Mouse (Mus musculus): ENCODE measurements at regions not wholly inside any gene's neighbourhood (a gene's known extent, or its start where the extent isn't known, plus 50 kb on each side); places are given as distances from the start of the nearest gene placed in this dataset.

- H3K4me2 ChIP-seq (replicated peaks): no peak overlapping the region
These were observed 112.5 kb downstream of the Fam198b start for GRCm38 (mm10) chr3:79996803-79997202.

DNA sequence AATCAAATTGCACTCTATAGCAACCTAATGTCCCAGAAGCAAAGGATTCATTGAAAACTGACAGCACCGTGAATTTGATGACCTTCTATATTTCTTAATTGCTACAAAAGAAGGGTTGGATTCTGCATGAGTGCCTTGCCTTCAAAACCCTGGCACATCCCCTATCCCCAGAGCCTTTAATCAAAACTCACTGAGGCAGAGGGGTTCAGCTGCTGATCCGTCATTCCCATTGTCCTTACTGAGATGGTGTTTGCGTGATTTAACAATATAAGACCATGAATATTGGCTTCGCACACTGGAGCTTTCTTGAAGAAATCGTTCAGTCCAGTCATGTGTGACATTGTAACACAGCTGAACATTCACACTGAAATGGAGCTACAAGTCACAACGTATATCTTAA is 118.0 kb downstream of the Fam198b start:
- Histone ChIP-seq H3K4me2 (replicated peaks) (no peak overlapping the region), H3K4me3 (no peak overlapping the region), H3K4me1 (0 out of 2 replicates have a peak, but pooled peaks cover 2% of the 10 kb centered on the region), H3K27ac (replicated peaks) (no peak overlapping the region), H3K36me3 (no peaks in the 10 kb centered on the region), H3K27me3 (no peaks in the 10 kb centered on the region), H3K9me3 (no peaks in the 10 kb centered on the region), H3K9ac (replicated peaks) (no peak overlapping the region)
- ATAC-seq (replicated peaks): peak; percentile 53; the same call in 1 of the 2 replicates
- WGBS: 35% methylated on average over 6 of the region's 6 CpGs

More at GRCm38 (mm10) chr3:79996803-79997202, 112.5 kb downstream of the Fam198b start:
- Histone ChIP-seq H3K4me3 (no peak overlapping the region), H3K4me1 (no peaks in the 10 kb centered on the region), H3K36me3 (no peaks in the 10 kb centered on the region), H3K27me3 (no peaks in the 10 kb centered on the region), H3K9ac (replicated peaks) (no peak overlapping the region), H3K27ac (replicated peaks) (no peak overlapping the region), H3K9me3 (no peaks in the 10 kb centered on the region)
- WGBS: 81% methylated on average over 3 of the region's 3 CpGs
- no peak for ATAC-seq (replicated peaks)

- no peaks in the 10 kb centered on the region for H3K36me3 ChIP-seq
- 0 out of 2 replicates have a peak, but pooled peaks cover 2% of the 10 kb centered on the region for H3K4me1 ChIP-seq
- no peak overlapping the region for H3K27ac ChIP-seq (replicated peaks)
- no peaks in the 10 kb centered on the region for H3K9me3 ChIP-seq
- whole genome bisulfite sequencing: 79% methylated on average over 5 of the region's 5 CpGs
- ATAC-seq (replicated peaks): 0 out of 2 replicates have a peak, but pooled peaks have one; percentile 16
- H3K9ac ChIP-seq (replicated peaks): no peak overlapping the region
- H3K4me2 ChIP-seq (replicated peaks): no peak overlapping the region
- no peaks in the 10 kb centered on the region for H3K27me3 ChIP-seq
- H3K4me3 ChIP-seq: no peak overlapping the region
These were observed 119.2 kb downstream of the Fam198b start for GRCm38 (mm10) chr3:80003300-80004090.

GRCm38 (mm10) chr3:80004556-80004955 is 120.2 kb downstream of the Fam198b start:
- no peak overlapping the region for H3K9ac ChIP-seq (replicated peaks)
- ATAC-seq (replicated peaks): peak; percentile 57; the same call in 1 of the 2 replicates
- WGBS: 75% methylated on average over 3 of the region's 3 CpGs
- H3K36me3 ChIP-seq: no peaks in the 10 kb centered on the region
- no peak overlapping the region for H3K27ac ChIP-seq (replicated peaks)
- H3K9me3 ChIP-seq: no peaks in the 10 kb centered on the region
- no peak overlapping the region for H3K4me2 ChIP-seq (replicated peaks)
- H3K27me3 ChIP-seq: no peaks in the 10 kb centered on the region
- H3K4me1 ChIP-seq: 0 out of 2 replicates have a peak, but pooled peaks cover 2% of the 10 kb centered on the region
- no peak overlapping the region for H3K4me3 ChIP-seq

DNA sequence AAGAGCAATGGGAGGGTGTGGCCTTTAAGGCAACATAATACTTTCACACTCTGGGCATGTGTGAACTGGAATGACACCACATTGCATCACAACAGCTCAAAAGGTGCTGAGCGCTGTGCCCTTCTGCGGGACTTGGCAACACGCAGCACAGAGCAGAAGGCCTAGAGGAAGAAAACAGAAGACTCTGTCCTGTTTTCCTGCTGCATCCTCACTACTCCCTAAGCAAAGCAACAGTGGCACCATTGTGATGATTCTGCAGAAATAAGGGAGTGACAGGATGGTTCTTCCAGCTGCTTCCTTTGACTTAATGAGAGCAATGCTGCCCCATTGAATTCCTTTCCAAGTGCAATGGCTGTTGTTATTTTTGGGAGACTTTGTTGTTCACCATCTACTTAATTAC is 120.6 kb downstream of the Fam198b start:
- Histone ChIP-seq H3K4me1 (0 out of 2 replicates have a peak, but pooled peaks cover 2% of the 10 kb centered on the region), H3K4me3 (no peak overlapping the region), H3K27ac (replicated peaks) (no peak overlapping the region), H3K36me3 (no peaks in the 10 kb centered on the region), H3K27me3 (no peaks in the 10 kb centered on the region), H3K4me2 (replicated peaks) (no peak overlapping the region), H3K9me3 (no peaks in the 10 kb centered on the region), H3K9ac (replicated peaks) (no peak overlapping the region)
- peak; percentile 46 for ATAC-seq (replicated peaks)
- 81% methylated on average over 3 of the region's 3 CpGs for WGBS

DNA sequence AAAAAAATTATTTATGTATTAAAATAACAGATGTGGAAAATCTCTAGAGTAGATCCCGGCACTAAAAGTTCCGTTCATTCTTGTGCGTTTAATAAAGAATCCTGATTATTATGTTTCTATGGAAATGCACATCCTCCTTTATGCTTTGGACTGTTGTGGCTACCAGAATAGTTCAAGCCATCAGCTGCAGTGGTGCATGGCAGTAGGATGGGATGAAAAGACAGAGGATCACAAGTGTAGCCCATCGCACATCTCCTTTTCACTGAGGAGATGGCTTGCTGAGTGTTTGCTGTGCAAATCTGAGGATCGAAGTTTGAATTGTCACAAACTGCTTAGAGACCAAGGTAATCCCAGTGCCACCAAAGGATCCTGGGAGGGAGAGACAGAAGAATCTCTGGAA is 121.0 kb downstream of the Fam198b start:
- Histone ChIP-seq H3K4me2 (replicated peaks) (no peak overlapping the region), H3K4me1 (0 out of 2 replicates have a peak, but pooled peaks cover 2% of the 10 kb centered on the region), H3K9me3 (no peaks in the 10 kb centered on the region), H3K4me3 (no peak overlapping the region), H3K9ac (replicated peaks) (no peak overlapping the region), H3K36me3 (no peaks in the 10 kb centered on the region), H3K27ac (replicated peaks) (no peak overlapping the region), H3K27me3 (no peaks in the 10 kb centered on the region)
- WGBS: 88% methylated on average over 5 of the region's 5 CpGs
- no peak for ATAC-seq (replicated peaks)

DNA sequence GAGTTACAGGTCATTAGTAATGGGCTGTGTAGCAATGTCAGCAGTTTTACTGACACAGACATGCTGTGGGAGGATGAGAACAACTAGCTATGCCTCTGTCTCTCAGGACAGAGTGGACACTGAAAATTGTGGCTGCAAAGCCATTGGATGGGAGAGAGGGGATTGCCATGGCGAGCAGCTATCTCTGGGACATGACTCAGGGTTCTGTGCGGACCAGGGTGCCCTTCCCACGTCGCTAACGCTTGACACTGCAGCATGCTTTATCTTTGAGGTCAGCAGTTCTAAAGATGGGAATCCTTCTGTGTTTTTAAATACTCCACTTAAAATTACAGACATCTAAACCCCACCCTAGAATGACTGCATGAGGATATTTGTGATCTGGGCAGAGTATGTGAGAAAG is 121.9 kb downstream of the Fam198b start:
- Histone ChIP-seq H3K27ac (replicated peaks) (no peak overlapping the region), H3K27me3 (no peaks in the 10 kb centered on the region), H3K4me3 (no peak overlapping the region), H3K9ac (replicated peaks) (no peak overlapping the region), H3K4me2 (replicated peaks) (no peak overlapping the region), H3K9me3 (no peaks in the 10 kb centered on the region), H3K36me3 (no peaks in the 10 kb centered on the region), H3K4me1 (0 out of 2 replicates have a peak, but pooled peaks cover 2% of the 10 kb centered on the region)
- no peak for ATAC-seq (replicated peaks)
- 90% methylated on average over 5 of the region's 5 CpGs for WGBS

DNA sequence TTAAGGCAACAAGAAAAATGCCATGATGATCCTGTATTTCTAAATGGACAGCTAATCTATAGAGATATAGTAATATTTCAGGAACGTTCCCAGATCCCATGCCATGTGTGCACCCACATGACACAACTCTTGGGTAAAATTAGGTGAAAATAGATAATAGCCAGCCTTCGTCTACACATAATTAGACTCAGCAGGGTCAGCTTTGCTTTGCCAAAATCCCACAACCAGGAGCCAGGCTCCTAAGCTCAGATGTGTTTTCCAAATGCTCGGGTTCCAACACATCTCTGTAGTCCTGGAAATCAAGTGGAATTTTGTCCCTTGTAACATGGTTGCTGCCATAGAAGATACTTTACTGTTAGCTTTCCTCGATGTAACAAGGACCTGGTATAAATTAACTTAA is 122.7 kb downstream of the Fam198b start:
- WGBS: 73% methylated on average over 4 of the region's 4 CpGs
- no peak for ATAC-seq (replicated peaks)
- Histone ChIP-seq H3K9ac (replicated peaks) (no peak overlapping the region), H3K4me1 (0 out of 2 replicates have a peak, but pooled peaks cover 2% of the 10 kb centered on the region), H3K4me3 (no peak overlapping the region), H3K36me3 (no peaks in the 10 kb centered on the region), H3K27me3 (no peaks in the 10 kb centered on the region), H3K4me2 (replicated peaks) (no peak overlapping the region), H3K9me3 (no peaks in the 10 kb centered on the region), H3K27ac (replicated peaks) (no peak overlapping the region)

GRCm38 (mm10) chr3:80009275-80009674 is 124.9 kb downstream of the Fam198b start:
- Histone ChIP-seq H3K27me3 (no peaks in the 10 kb centered on the region), H3K9me3 (no peaks in the 10 kb centered on the region), H3K36me3 (no peaks in the 10 kb centered on the region), H3K4me3 (no peak overlapping the region), H3K4me2 (replicated peaks) (no peak overlapping the region), H3K9ac (replicated peaks) (no peak overlapping the region), H3K27ac (replicated peaks) (no peak overlapping the region), H3K4me1 (0 out of 2 replicates have a peak, but pooled peaks cover 2% of the 10 kb centered on the region)
- ATAC-seq (replicated peaks): no peak
- WGBS: 89% methylated on average over 1 of the region's 1 CpGs

DNA sequence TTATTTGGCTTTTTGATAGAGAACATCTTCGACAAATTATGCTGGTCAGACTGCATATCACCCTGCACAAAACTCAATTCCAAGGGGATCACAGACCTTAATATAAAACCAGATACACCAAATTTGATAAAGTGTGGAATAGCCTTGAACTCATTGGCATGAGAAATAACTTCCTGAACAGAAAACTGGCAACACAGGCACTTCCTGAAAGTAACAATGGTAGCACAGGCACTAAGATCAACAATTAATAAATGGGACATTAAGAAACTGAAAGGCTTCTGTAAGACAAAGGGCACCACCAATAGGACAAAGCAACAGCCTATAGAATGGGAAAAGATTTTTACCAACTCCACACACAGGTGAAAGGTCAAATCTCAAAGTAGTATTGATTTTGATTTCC is 141.5 kb downstream of the Fam198b start:
- Histone ChIP-seq H3K9me3 (no peaks in the 10 kb centered on the region), H3K36me3 (no peaks in the 10 kb centered on the region), H3K4me2 (replicated peaks) (no peak overlapping the region), H3K9ac (replicated peaks) (no peak overlapping the region), H3K27ac (replicated peaks) (no peak overlapping the region), H3K27me3 (no peaks in the 10 kb centered on the region), H3K4me3 (no peak overlapping the region), H3K4me1 (no peaks in the 10 kb centered on the region)
- no peak for ATAC-seq (replicated peaks)
- 86% methylated on average over 1 of the region's 1 CpGs for WGBS

- Histone ChIP-seq H3K4me2 (replicated peaks) (no peak overlapping the region), H3K4me1 (no peaks in the 10 kb centered on the region), H3K9ac (replicated peaks) (no peak overlapping the region), H3K4me3 (no peak overlapping the region), H3K9me3 (no peaks in the 10 kb centered on the region), H3K27me3 (no peaks in the 10 kb centered on the region), H3K36me3 (no peaks in the 10 kb centered on the region), H3K27ac (replicated peaks) (no peak overlapping the region)
- 74% methylated on average over 3 of the region's 3 CpGs for WGBS
- ATAC-seq (replicated peaks): no peak
These were observed 148.7 kb downstream of the Fam198b start for GRCm38 (mm10) chr3:80033071-80033470.

GRCm38 (mm10) chr3:80038553-80039129 is 154.3 kb downstream of the Fam198b start:
- no peak overlapping the region for H3K27ac ChIP-seq (replicated peaks)
- no peak for ATAC-seq (replicated peaks)
- no peaks in the 10 kb centered on the region for H3K4me1 ChIP-seq
- no peaks in the 10 kb centered on the region for H3K9me3 ChIP-seq
- no peaks in the 10 kb centered on the region for H3K27me3 ChIP-seq
- no peak overlapping the region for H3K4me3 ChIP-seq
- 75% methylated on average over 11 of the region's 11 CpGs for WGBS
- no peak overlapping the region for H3K4me2 ChIP-seq (replicated peaks)
- H3K9ac ChIP-seq (replicated peaks): no peak overlapping the region
- H3K36me3 ChIP-seq: no peaks in the 10 kb centered on the region

Data from forebrain, embryonic 15.5 days (tissue).